Mouse (Mus musculus) c-Kit-positive CD71-positive TER-119-positive erythroid progenitor cells, embryonic 14.5 days (primary cell): ENCODE measurements around the gene Prb1.
"Not testable (repeated sequence)": the region's sequence is repeated elsewhere in the genome, so short reads cannot be mapped to it uniquely, and the experiment has no call there.

ENCODE experiments used
- DNase-seq: peaks from one replicate; pipeline ENCODE4 v3.0.0-alpha.2; 2013; ENCODE audit warnings: low spot score

Gene Prb1

GRCm38 (mm10) chr6:132210421-132210820, at the start of gene Prb1:
Prb1 (minus strand) TSS chr6:132210521.
- not testable (repeated sequence) for DNase-seq
